Mouse (Mus musculus) cerebellum, adult 2 months (tissue): Measurements from ENCODE around the gene Heatr5a.

Experiments used
- CTCF ChIP-seq: fragments of 200-500 bp; IDR thresholded peaks from 2 replicates; pipeline ENCODE4 v1.5.1; 2011; ENCODE audit warnings: low read depth, mild to moderate bottlenecking, control low read depth, low read length, moderate library complexity, borderline replicate concordance; ENCODE audit not compliant: insufficient read depth
- POLR2A ChIP-seq: fragments of 200-500 bp; IDR thresholded peaks from 2 replicates; pipeline ENCODE4 v1.6.1; 2011; ENCODE audit warnings: low read length, control low read depth, borderline replicate concordance; ENCODE audit not compliant: insufficient read depth

- TF ChIP-seq POLR2A (no peak), CTCF (no peak)
These were observed 14.7 kb upstream of the Heatr5a start for GRCm38 (mm10) chr12:51985826-51986225.
